Mouse (Mus musculus): ENCODE results near the gene Ms4a6b. TPM values are rescaled to one million over a fixed set of nuclear protein-coding genes. Genes with fewer than 3 reads are reported as not detected.
A peak's percentile ranks its signal among the peaks of the same experiment; 100 is the strongest.

Ms4a6b gene
- polyA plus RNA-seq, 1 experiment: 34.8 TPM

DNA sequence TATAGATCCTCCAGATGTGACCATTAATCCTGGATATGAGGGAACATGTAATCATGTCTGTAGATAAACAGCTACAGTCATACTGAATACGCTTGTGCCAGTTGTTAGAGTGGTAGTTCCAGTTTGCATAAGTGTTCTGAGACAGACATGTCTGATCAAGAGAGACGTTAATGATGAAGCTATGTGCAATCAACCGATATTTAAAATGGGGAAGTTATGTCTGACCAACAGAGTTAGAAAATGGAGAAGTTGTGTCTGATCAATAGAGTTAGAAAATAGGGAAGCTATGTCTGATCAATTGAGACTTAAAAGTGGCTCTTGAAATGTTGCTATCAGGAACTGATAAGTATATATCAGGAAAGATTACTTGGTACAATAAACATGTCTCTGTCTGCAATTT lies 31.0 kb upstream of the Ms4a6b start:
- TF ChIP-seq POLR2A (IDR thresholded peaks at IDR 0.05; ENCODE audit: low read depth, low read length) (no peak; the same call in 1 of the 2 replicates), CTCF (IDR thresholded peaks at IDR 0.05; ENCODE audit: extremely low read depth, insufficient read depth, insufficient read length, insufficient replicate concordance) (no peak)
- WGBS: 13% methylated on average over 3 of the region's 3 CpGs

DNA sequence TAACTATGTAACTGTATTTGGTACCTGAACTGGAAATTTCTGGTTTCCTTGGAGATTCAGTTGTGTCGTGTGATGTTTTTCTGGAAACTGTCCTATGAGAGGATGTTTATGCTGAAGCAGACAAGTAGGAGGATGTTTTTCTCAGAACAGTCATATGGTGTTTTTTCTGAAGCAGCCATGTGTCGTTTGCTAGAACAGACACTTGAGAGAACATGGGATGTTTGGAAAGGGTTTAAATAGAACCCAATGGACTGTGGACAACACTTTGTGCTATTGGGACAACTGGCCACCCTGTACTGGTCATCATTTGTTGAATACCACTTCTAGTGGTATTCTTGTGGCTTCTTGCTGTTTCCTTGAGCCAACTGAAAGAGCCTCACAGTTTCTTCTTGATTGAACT lies 30.6 kb upstream of the Ms4a6b start, which contains the start of gene Gm8369:
Gene Gm8369 (plus strand): TSS at position 193 of the 400 bp plus-strand sequence.
- Histone ChIP-seq H3K36me3 (ENCODE audit: control insufficient read depth, insufficient read depth, low read length) (peaks cover 4% of the 10 kb centered on the region), H3K27me3 (ENCODE audit: control insufficient read depth, insufficient read depth, low read length) (no peaks in the 10 kb centered on the region), H3K27ac (ENCODE audit: insufficient read depth, low read length) (peak within 1 kb of the TSS; percentile 98), H3K4me1 (ENCODE audit: control insufficient read depth, insufficient read depth, insufficient read length) (peaks cover 1% of the 10 kb centered on the region; the same call in 1 of the 2 replicates), H3K4me3 (ENCODE audit: extremely low read depth, insufficient read depth, insufficient read length) (peak within 1 kb of the TSS; percentile 61)
- WGBS: 16% methylated on average over 2 of the region's 2 CpGs
- TF ChIP-seq CTCF (IDR thresholded peaks at IDR 0.05; ENCODE audit: extremely low read depth, insufficient read depth, insufficient read length, insufficient replicate concordance) (no peak), POLR2A (IDR thresholded peaks at IDR 0.05; ENCODE audit: low read depth, low read length) (peak; percentile 12; the same call in 1 of the 2 replicates)
- DNase-seq (ENCODE audit: low read depth in 1 of 2, low spot score in 2 of 2): peak in 1 of 2 experiments; percentile 76

More for the DNA sequence above, 31.0 kb upstream of the Ms4a6b start:
- Histone ChIP-seq H3K4me1 (ENCODE audit: control insufficient read depth, insufficient read depth, insufficient read length) (peaks cover 1% of the 10 kb centered on the region; the same call in 1 of the 2 replicates), H3K4me3 (ENCODE audit: extremely low read depth, insufficient read depth, insufficient read length) (no peak overlapping the region), H3K27me3 (ENCODE audit: control insufficient read depth, insufficient read depth, low read length) (no peaks in the 10 kb centered on the region), H3K36me3 (ENCODE audit: control insufficient read depth, insufficient read depth, low read length) (peaks cover 9% of the 10 kb centered on the region), H3K27ac (ENCODE audit: insufficient read depth, low read length) (peak overlapping the region; percentile 98; the same call in 1 of the 2 replicates)
- DNase-seq (ENCODE audit: low read depth in 1 of 2, low spot score in 2 of 2): peak in 1 of 2 experiments; percentile 65

- peaks cover 2% of the 10 kb centered on the region; the same call in 1 of the 2 replicates for H3K36me3 ChIP-seq (ENCODE audit: control insufficient read depth, insufficient read depth, low read length)
- peaks cover 8% of the 10 kb centered on the region; the same call in 1 of the 2 replicates for H3K4me1 ChIP-seq (ENCODE audit: control insufficient read depth, insufficient read depth, insufficient read length)
- WGBS: 77% methylated on average over 1 of the region's 1 CpGs
- no peaks in the 10 kb centered on the region for H3K27me3 ChIP-seq (ENCODE audit: control insufficient read depth, insufficient read depth, low read length)
- H3K27ac ChIP-seq (ENCODE audit: insufficient read depth, low read length): peak overlapping the region; percentile 92
- no peak for DNase-seq (ENCODE audit: low read depth in 1 of 2, low spot score in 2 of 2)
- peak overlapping the region; percentile 59 for H3K4me3 ChIP-seq (ENCODE audit: extremely low read depth, insufficient read depth, insufficient read length)
- TF ChIP-seq POLR2A (IDR thresholded peaks at IDR 0.05; ENCODE audit: low read depth, low read length): peak; percentile 7; the same call in 1 of the 2 replicates
- no peak for TF ChIP-seq CTCF (IDR thresholded peaks at IDR 0.05; ENCODE audit: extremely low read depth, insufficient read depth, insufficient read length, insufficient replicate concordance)
Measured at GRCm38 (mm10) chr19:11486599-11486998, 29.7 kb upstream of the Ms4a6b start.

DNA sequence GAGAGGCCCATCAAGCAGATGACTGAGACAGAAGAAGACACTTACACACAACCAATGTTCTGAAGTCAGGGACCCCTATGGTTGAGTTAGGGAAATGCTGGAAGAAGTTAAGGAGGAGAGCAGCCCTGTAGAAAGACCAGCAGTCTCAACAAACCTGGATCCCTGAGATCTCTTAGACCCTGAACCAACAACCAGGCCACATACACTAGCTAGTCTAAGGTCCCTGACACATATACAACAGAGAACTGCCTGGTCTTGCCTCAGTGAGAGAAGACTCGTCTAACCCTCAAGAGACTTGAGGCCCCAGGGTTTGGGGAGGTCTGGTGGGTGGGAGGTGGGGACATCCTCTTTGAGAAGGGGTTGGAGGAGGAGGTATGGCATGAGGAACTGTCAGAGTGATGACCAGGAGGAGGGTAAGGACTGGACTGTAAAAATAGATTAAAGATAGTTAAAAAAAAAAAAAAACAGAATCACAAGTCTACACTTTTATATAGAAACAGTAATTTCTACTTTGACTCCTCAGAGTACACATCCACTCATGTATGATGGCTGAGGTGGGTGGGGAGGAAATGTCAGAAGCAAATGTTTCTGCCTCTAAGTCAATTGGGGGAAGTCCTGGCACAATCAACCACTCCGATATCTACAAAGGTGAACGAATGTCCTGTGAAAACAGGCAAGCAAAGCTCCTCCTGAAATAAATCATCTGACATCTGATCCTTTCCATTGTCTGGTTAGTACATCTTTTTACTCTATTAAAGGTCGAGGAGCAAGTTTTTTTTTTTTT lies 24.7 kb upstream of the Ms4a6b start:
- Histone ChIP-seq H3K4me3 (ENCODE audit: extremely low read depth, insufficient read depth, insufficient read length) (peak overlapping the region; percentile 10; the same call in 1 of the 2 replicates), H3K4me1 (ENCODE audit: control insufficient read depth, insufficient read depth, insufficient read length) (peaks cover 24% of the 10 kb centered on the region), H3K36me3 (ENCODE audit: control insufficient read depth, insufficient read depth, low read length) (no peaks in the 10 kb centered on the region), H3K27me3 (ENCODE audit: control insufficient read depth, insufficient read depth, low read length) (no peaks in the 10 kb centered on the region), H3K27ac (ENCODE audit: insufficient read depth, low read length) (peak overlapping the region; percentile 92)
- TF ChIP-seq POLR2A (IDR thresholded peaks at IDR 0.05; ENCODE audit: low read depth, low read length) (peak; percentile 36; the same call in 1 of the 2 replicates), CTCF (IDR thresholded peaks at IDR 0.05; ENCODE audit: extremely low read depth, insufficient read depth, insufficient read length, insufficient replicate concordance) (no peak)
- peak; percentile 63 to 76 for DNase-seq (ENCODE audit: low read depth in 1 of 2, low spot score in 2 of 2)
- 24% methylated on average over 4 of the region's 4 CpGs for WGBS

- H3K4me3 ChIP-seq (ENCODE audit: extremely low read depth, insufficient read depth, insufficient read length): peak overlapping the region; percentile 42
- TF ChIP-seq POLR2A (IDR thresholded peaks at IDR 0.05; ENCODE audit: low read depth, low read length) (no peak), CTCF (IDR thresholded peaks at IDR 0.05; ENCODE audit: extremely low read depth, insufficient read depth, insufficient read length, insufficient replicate concordance) (no peak)
- H3K4me1 ChIP-seq (ENCODE audit: control insufficient read depth, insufficient read depth, insufficient read length): peaks cover 24% of the 10 kb centered on the region
- no peaks in the 10 kb centered on the region for H3K27me3 ChIP-seq (ENCODE audit: control insufficient read depth, insufficient read depth, low read length)
- DNase-seq (ENCODE audit: low read depth in 1 of 2, low spot score in 2 of 2): no peak
- H3K27ac ChIP-seq (ENCODE audit: insufficient read depth, low read length): peak overlapping the region; percentile 91
- H3K36me3 ChIP-seq (ENCODE audit: control insufficient read depth, insufficient read depth, low read length): no peaks in the 10 kb centered on the region
- WGBS: 72% methylated on average over 1 of the region's 1 CpGs
Measured at GRCm38 (mm10) chr19:11492671-11493070, 23.6 kb upstream of the Ms4a6b start.

GRCm38 (mm10) chr19:11494519-11494918 lies 21.8 kb upstream of the Ms4a6b start:
- 36% methylated on average over 3 of the region's 3 CpGs for WGBS
- H3K4me1 ChIP-seq (ENCODE audit: control insufficient read depth, insufficient read depth, insufficient read length): peaks cover 26% of the 10 kb centered on the region
- H3K27me3 ChIP-seq (ENCODE audit: control insufficient read depth, insufficient read depth, low read length): no peaks in the 10 kb centered on the region
- no peak overlapping the region for H3K4me3 ChIP-seq (ENCODE audit: extremely low read depth, insufficient read depth, insufficient read length)
- peaks cover under 1% of the 10 kb centered on the region; the same call in 1 of the 2 replicates for H3K36me3 ChIP-seq (ENCODE audit: control insufficient read depth, insufficient read depth, low read length)
- H3K27ac ChIP-seq (ENCODE audit: insufficient read depth, low read length): peak overlapping the region; percentile 92
- TF ChIP-seq CTCF (IDR thresholded peaks at IDR 0.05; ENCODE audit: extremely low read depth, insufficient read depth, insufficient read length, insufficient replicate concordance) (no peak), POLR2A (IDR thresholded peaks at IDR 0.05; ENCODE audit: low read depth, low read length) (peak; percentile 14; the same call in 1 of the 2 replicates)
- DNase-seq (ENCODE audit: low read depth in 1 of 2, low spot score in 2 of 2): peak; percentile 67 to 86
